Mouse (Mus musculus) induced T-regulatory cell, adult 2 months (primary cell): ENCODE results near the gene Akr7a5.

Source experiments
- DNase-seq: peaks from one replicate; pipeline ENCODE4 v3.0.0-alpha.2; 2012; ENCODE audit warnings: low read depth

Gene Akr7a5

GRCm38 (mm10) chr4:139298671-139299366, 11.7 kb upstream of the Akr7a5 start:
- DNase-seq = no peak

GRCm38 (mm10) chr4:139301780-139302179, 8.8 kb upstream of the Akr7a5 start:
- DNase-seq = no peak

- DNase-seq = no peak
Observed at GRCm38 (mm10) chr4:139302241-139302640, 8.3 kb upstream of the Akr7a5 start.

- no peak for DNase-seq
Observed at GRCm38 (mm10) chr4:139305521-139305920, 5.0 kb upstream of the Akr7a5 start.

- DNase-seq = no peak
Observed at GRCm38 (mm10) chr4:139307916-139308315, 2.6 kb upstream of the Akr7a5 start.

- DNase-seq = peak; percentile 44
Observed at GRCm38 (mm10) chr4:139309651-139310050, 893 bp upstream of the Akr7a5 start.

GRCm38 (mm10) chr4:139310899-139311701, 556 bp downstream of the Akr7a5 start:
- peak; percentile 33 for DNase-seq

- no peak for DNase-seq
Observed at GRCm38 (mm10) chr4:139311707-139312106, 1.2 kb downstream of the Akr7a5 start.

GRCm38 (mm10) chr4:139312632-139313031, 2.1 kb downstream of the Akr7a5 start:
- DNase-seq = peak; percentile 84

GRCm38 (mm10) chr4:139318449-139318848, 7.9 kb downstream of the Akr7a5 start:
- no peak for DNase-seq

- peak; percentile 69 for DNase-seq
Observed at GRCm38 (mm10) chr4:139319740-139320139, 9.2 kb downstream of the Akr7a5 start.

GRCm38 (mm10) chr4:139330605-139331004, 20.1 kb downstream of the Akr7a5 start:
- peak; percentile 99 for DNase-seq

GRCm38 (mm10) chr4:139334631-139335295, 24.2 kb downstream of the Akr7a5 start:
- no peak for DNase-seq

GRCm38 (mm10) chr4:139335507-139335906, 25.0 kb downstream of the Akr7a5 start:
- DNase-seq = no peak

- DNase-seq = peak; percentile 95
Observed at GRCm38 (mm10) chr4:139336822-139337483, 26.4 kb downstream of the Akr7a5 start.

- no peak for DNase-seq
Observed at GRCm38 (mm10) chr4:139338145-139338544, 27.6 kb downstream of the Akr7a5 start.

GRCm38 (mm10) chr4:139340835-139341234, 30.3 kb downstream of the Akr7a5 start:
- no peak for DNase-seq

GRCm38 (mm10) chr4:139341556-139342233, 31.2 kb downstream of the Akr7a5 start:
- DNase-seq = no peak

- no peak for DNase-seq
Observed at GRCm38 (mm10) chr4:139343718-139344117, 33.2 kb downstream of the Akr7a5 start.

GRCm38 (mm10) chr4:139345416-139346019, 35.0 kb downstream of the Akr7a5 start:
- DNase-seq = no peak
